Mouse (Mus musculus) spleen, adult 2 months (tissue): Measurements from ENCODE around the gene Tnfsf11.

Experiments
- CTCF ChIP-seq: fragments of 200-500 bp; IDR thresholded peaks from 2 replicates; pipeline ENCODE4 v1.5.1; 2011; ENCODE audit warnings: mild to moderate bottlenecking, inconsistent platforms; ENCODE audit not compliant: insufficient read depth, insufficient read length, insufficient replicate concordance; ENCODE audit errors: extremely low read depth
- POLR2A ChIP-seq: fragments of 200-500 bp; IDR thresholded peaks from 2 replicates; pipeline ENCODE4 v1.6.1; 2011; ENCODE audit warnings: low read depth, low read length, inconsistent platforms

GRCm38 (mm10) chr14:78273571-78273970, 34.3 kb downstream of the Tnfsf11 start:
- no peak for TF ChIP-seq POLR2A
- TF ChIP-seq CTCF: peak; percentile 78; the same call in 1 of the 2 replicates
